Mouse (Mus musculus) limb, embryonic 10.5 days (tissue): ENCODE measurements at regions not wholly inside any gene's neighbourhood (a gene's known extent, or its start where the extent isn't known, plus 50 kb on each side); places are given as distances from the start of the nearest gene placed in this dataset.

ENCODE experiments used
- DNase-seq: peaks from one replicate; pipeline ENCODE4 v3.0.0-alpha.2; 2017; ENCODE audit warnings: low spot score
- H3K27ac ChIP-seq: fragments of 300-500 bp; sonication (generic); 2 replicates; pipeline ENCODE4 v1.5.1; 2016; ENCODE audit warnings: mild to moderate bottlenecking
- H3K27me3 ChIP-seq: fragments of 300-500 bp; sonication (generic); 2 replicates; pipeline ENCODE4 v1.6.1; 2016; ENCODE audit warnings: low read depth, mild to moderate bottlenecking; ENCODE audit not compliant: poor library complexity, severe bottlenecking
- H3K36me3 ChIP-seq: fragments of 300-500 bp; sonication (generic); 2 replicates; pipeline ENCODE4 v1.6.1; 2016; ENCODE audit warnings: mild to moderate bottlenecking, moderate library complexity
- H3K4me1 ChIP-seq: fragments of 300-500 bp; sonication (generic); 2 replicates; pipeline ENCODE4 v1.6.1; 2016
- H3K4me3 ChIP-seq: fragments of 300-500 bp; sonication (generic); 2 replicates; pipeline ENCODE4 v1.5.1; 2016; ENCODE audit warnings: mild to moderate bottlenecking, moderate library complexity
- H3K9me3 ChIP-seq: fragments of 300-500 bp; sonication (generic); replicated peaks from 2 replicates; pipeline ENCODE4 v1.6.1; 2016; ENCODE audit warnings: mild to moderate bottlenecking
- WGBS: fragments of 180-500 bp; shearing (Covaris S2); methylation state at CpG from one replicate; pipeline ENCODE4 v1.1.7; 2016; 5-methylcytosine and 5-hydroxymethylcytosine counted together

- WGBS: 86% methylated on average over 15 of the region's 15 CpGs
Measured at GRCm38 (mm10) chr2:161390954-161391690, 282.2 kb upstream of the Chd6 start.

GRCm38 (mm10) chr2:161389318-161389835 lies 280.5 kb upstream of the Chd6 start:
- H3K9me3 ChIP-seq: no peaks in the 10 kb centered on the region
- H3K27ac ChIP-seq: no peak overlapping the region
- H3K36me3 ChIP-seq: no peaks in the 10 kb centered on the region
- no peaks in the 10 kb centered on the region for H3K4me1 ChIP-seq
- no peak for DNase-seq
- H3K4me3 ChIP-seq: no peak overlapping the region
- H3K27me3 ChIP-seq: no peaks in the 10 kb centered on the region
- 88% methylated on average over 5 of the region's 5 CpGs for WGBS

More at GRCm38 (mm10) chr2:161390954-161391690, 282.2 kb upstream of the Chd6 start:
- H3K27ac ChIP-seq: no peak overlapping the region
- no peaks in the 10 kb centered on the region for H3K4me1 ChIP-seq
- no peak for DNase-seq
- no peak overlapping the region for H3K4me3 ChIP-seq
- no peaks in the 10 kb centered on the region for H3K36me3 ChIP-seq
- no peaks in the 10 kb centered on the region for H3K9me3 ChIP-seq
- H3K27me3 ChIP-seq: no peaks in the 10 kb centered on the region

- Histone ChIP-seq H3K36me3 (no peaks in the 10 kb centered on the region), H3K27ac (no peak overlapping the region), H3K4me1 (no peaks in the 10 kb centered on the region), H3K27me3 (no peaks in the 10 kb centered on the region), H3K4me3 (no peak overlapping the region), H3K9me3 (no peaks in the 10 kb centered on the region)
- no peak for DNase-seq
- 94% methylated on average over 6 of the region's 6 CpGs for WGBS
Measured at GRCm38 (mm10) chr2:161387054-161387453, 278.2 kb upstream of the Chd6 start.

GRCm38 (mm10) chr2:161382411-161382810 lies 273.5 kb upstream of the Chd6 start:
- DNase-seq: no peak
- WGBS: 78% methylated on average over 3 of the region's 3 CpGs
- Histone ChIP-seq H3K4me1 (no peaks in the 10 kb centered on the region), H3K9me3 (no peaks in the 10 kb centered on the region), H3K27ac (no peak overlapping the region), H3K27me3 (no peaks in the 10 kb centered on the region), H3K4me3 (no peak overlapping the region), H3K36me3 (no peaks in the 10 kb centered on the region)

GRCm38 (mm10) chr2:161378313-161378712 lies 269.4 kb upstream of the Chd6 start:
- Histone ChIP-seq H3K27ac (no peak overlapping the region), H3K36me3 (no peaks in the 10 kb centered on the region), H3K9me3 (no peaks in the 10 kb centered on the region), H3K4me3 (no peak overlapping the region), H3K27me3 (no peaks in the 10 kb centered on the region), H3K4me1 (no peaks in the 10 kb centered on the region)
- WGBS: 91% methylated on average over 4 of the region's 4 CpGs
- DNase-seq: no peak

GRCm38 (mm10) chr2:161362325-161362724 lies 253.4 kb upstream of the Chd6 start:
- Histone ChIP-seq H3K27me3 (no peaks in the 10 kb centered on the region), H3K36me3 (no peaks in the 10 kb centered on the region), H3K4me3 (no peak overlapping the region), H3K27ac (no peak overlapping the region), H3K4me1 (no peaks in the 10 kb centered on the region), H3K9me3 (no peaks in the 10 kb centered on the region)
- 92% methylated on average over 3 of the region's 3 CpGs for WGBS
- no peak for DNase-seq

- H3K27me3 ChIP-seq: no peaks in the 10 kb centered on the region
- H3K9me3 ChIP-seq: no peaks in the 10 kb centered on the region
- H3K27ac ChIP-seq: no peak overlapping the region
- no peaks in the 10 kb centered on the region for H3K4me1 ChIP-seq
- DNase-seq: no peak
- no peak overlapping the region for H3K4me3 ChIP-seq
- 42% methylated on average over 4 of the region's 4 CpGs for WGBS
- H3K36me3 ChIP-seq: no peaks in the 10 kb centered on the region
Measured at GRCm38 (mm10) chr2:161349110-161349509, 240.2 kb upstream of the Chd6 start.

GRCm38 (mm10) chr2:161344018-161344417 lies 235.1 kb upstream of the Chd6 start:
- DNase-seq: no peak
- no peaks in the 10 kb centered on the region for H3K9me3 ChIP-seq
- no peaks in the 10 kb centered on the region for H3K27me3 ChIP-seq
- H3K4me3 ChIP-seq: no peak overlapping the region
- no peak overlapping the region for H3K27ac ChIP-seq
- no peaks in the 10 kb centered on the region for H3K36me3 ChIP-seq
- peaks cover 29% of the 10 kb centered on the region for H3K4me1 ChIP-seq
- WGBS: 94% methylated on average over 2 of the region's 2 CpGs

GRCm38 (mm10) chr2:161342648-161343047 lies 233.8 kb upstream of the Chd6 start:
- Histone ChIP-seq H3K4me3 (no peak overlapping the region), H3K4me1 (peaks cover 32% of the 10 kb centered on the region), H3K36me3 (no peaks in the 10 kb centered on the region), H3K9me3 (no peaks in the 10 kb centered on the region), H3K27ac (no peak overlapping the region), H3K27me3 (no peaks in the 10 kb centered on the region)
- WGBS: 88% methylated on average over 2 of the region's 2 CpGs
- no peak for DNase-seq

GRCm38 (mm10) chr2:161341368-161341891 lies 232.6 kb upstream of the Chd6 start:
- Histone ChIP-seq H3K9me3 (no peaks in the 10 kb centered on the region), H3K4me1 (peaks cover 32% of the 10 kb centered on the region), H3K27ac (peak overlapping the region; percentile 66), H3K27me3 (no peaks in the 10 kb centered on the region), H3K36me3 (no peaks in the 10 kb centered on the region), H3K4me3 (peak overlapping the region; percentile 33)
- WGBS: 1% methylated on average over 11 of the region's 11 CpGs
- peak; percentile 64 for DNase-seq

GRCm38 (mm10) chr2:161340291-161340690 lies 231.4 kb upstream of the Chd6 start:
- no peaks in the 10 kb centered on the region for H3K9me3 ChIP-seq
- H3K36me3 ChIP-seq: no peaks in the 10 kb centered on the region
- no peak for DNase-seq
- WGBS: 83% methylated on average over 9 of the region's 9 CpGs
- peaks cover 32% of the 10 kb centered on the region for H3K4me1 ChIP-seq
- H3K4me3 ChIP-seq: no peak overlapping the region
- peak overlapping the region; percentile 72; the same call in 1 of the 2 replicates for H3K27ac ChIP-seq
- no peaks in the 10 kb centered on the region for H3K27me3 ChIP-seq

- peak overlapping the region; percentile 72 for H3K27ac ChIP-seq
- H3K4me1 ChIP-seq: peaks cover 32% of the 10 kb centered on the region
- no peaks in the 10 kb centered on the region for H3K27me3 ChIP-seq
- H3K4me3 ChIP-seq: no peak overlapping the region
- no peaks in the 10 kb centered on the region for H3K36me3 ChIP-seq
- WGBS: 23% methylated on average over 14 of the region's 14 CpGs
- H3K9me3 ChIP-seq: no peaks in the 10 kb centered on the region
- peak; percentile 36 for DNase-seq
Measured at GRCm38 (mm10) chr2:161339327-161340001, 230.6 kb upstream of the Chd6 start.

GRCm38 (mm10) chr2:161338953-161339326 lies 230.1 kb upstream of the Chd6 start:
- no peak for DNase-seq
- Histone ChIP-seq H3K4me3 (no peak overlapping the region), H3K27me3 (no peaks in the 10 kb centered on the region), H3K9me3 (no peaks in the 10 kb centered on the region), H3K27ac (peak overlapping the region; percentile 72), H3K4me1 (peaks cover 32% of the 10 kb centered on the region), H3K36me3 (no peaks in the 10 kb centered on the region)
- 28% methylated on average over 3 of the region's 3 CpGs for WGBS
